Mouse (Mus musculus) Patski (cell line): ENCODE results near the gene Ehmt2. TPM values are rescaled to one million over a fixed set of nuclear protein-coding genes. Genes with fewer than 3 reads are reported as not detected.
"Not testable (repeated sequence)": the region's sequence is repeated elsewhere in the genome, so short reads cannot be mapped to it uniquely, and the experiment has no call there.

Experiments
- ATAC-seq: fragments of 100-300 bp; one replicate; pipeline ENCODE4 v1.8.0; 2021
- CTCF ChIA-PET: fragments of 350-600 bp; sonication (Branson Sonifier 250); formaldehyde crosslinking; loops from one replicate; lab custom pipeline; 2022; ENCODE audit warnings: inconsistent platforms; lab: Charles Lee
- POLR2A ChIA-PET: fragments of 350-600 bp; sonication (Branson Sonifier 250); formaldehyde crosslinking; loops from one replicate; lab custom pipeline; 2022; ENCODE audit warnings: antibody characterized with exemption, inconsistent platforms; lab: Charles Lee
- DNase-seq: peaks from one replicate; pipeline ENCODE4 v3.0.0-alpha.2; 2011; ENCODE audit warnings: low read depth, low spot score
- H3K27me3 ChIP-seq: fragments of 371-371 bp; one replicate; pipeline ENCODE4 v1.5.1; 2021
- CTCF ChIP-seq: fragments of 100-300 bp; IDR thresholded peaks from one replicate; pipeline ENCODE4 v1.5.1; 2021
- in situ Hi-C: fragments of 300-500 bp; cut with MboI; formaldehyde crosslinking; loops from 3 replicates; pipeline ENCODE4 v1.11.1; 2018; ENCODE audit warnings: low pct_unique_long_range_greater_than_20kb, mixed read lengths
- polyA plus RNA-seq: library from polyadenylated mRNA; unstranded; gene quantifications from one replicate; pipeline ENCODE4 v1.2.3, GENCODE M21; 2021

The Ehmt2 gene
- polyA plus RNA-seq, 1 experiment from 2014 or later = 200 TPM

DNA sequence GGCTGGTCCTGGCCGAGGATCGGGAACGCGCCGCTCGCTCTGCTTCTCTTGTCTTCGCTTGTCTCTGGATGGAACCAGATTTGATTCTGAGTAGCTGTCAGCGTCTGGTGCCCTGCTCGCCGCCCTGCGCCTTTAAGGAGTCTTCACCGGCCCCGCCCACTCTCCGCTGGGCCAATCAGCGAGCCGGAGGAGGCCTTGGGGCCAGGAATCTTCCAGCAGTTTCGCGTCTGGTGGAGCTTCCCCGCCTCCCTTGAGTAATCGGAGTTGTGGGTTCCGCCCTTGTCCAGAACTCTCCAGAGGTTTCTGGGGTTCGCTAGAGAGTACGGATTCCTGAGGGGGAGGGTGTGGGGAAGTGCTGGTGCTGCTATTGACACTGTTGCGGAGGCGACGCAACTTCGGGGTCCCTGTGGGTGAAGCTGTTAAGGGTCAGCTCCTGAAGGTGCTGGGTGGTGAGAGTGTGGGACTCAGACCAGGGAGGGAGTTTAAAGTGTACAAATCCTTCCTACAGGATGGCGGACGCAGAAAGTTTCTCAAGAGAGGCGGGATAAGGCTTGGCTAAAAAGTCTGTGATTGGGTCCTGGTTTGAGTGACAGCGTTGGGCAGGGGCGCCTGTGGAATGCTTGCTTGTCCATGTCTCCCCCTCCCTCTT lies 61.0 kb downstream of the Ehmt2 start, which contains the start of gene Hspa1b:
Hspa1b (minus strand) TSS at position 109 of the 649 bp plus-strand sequence.
- in situ Hi-C loops = not testable (repeated sequence)

DNA sequence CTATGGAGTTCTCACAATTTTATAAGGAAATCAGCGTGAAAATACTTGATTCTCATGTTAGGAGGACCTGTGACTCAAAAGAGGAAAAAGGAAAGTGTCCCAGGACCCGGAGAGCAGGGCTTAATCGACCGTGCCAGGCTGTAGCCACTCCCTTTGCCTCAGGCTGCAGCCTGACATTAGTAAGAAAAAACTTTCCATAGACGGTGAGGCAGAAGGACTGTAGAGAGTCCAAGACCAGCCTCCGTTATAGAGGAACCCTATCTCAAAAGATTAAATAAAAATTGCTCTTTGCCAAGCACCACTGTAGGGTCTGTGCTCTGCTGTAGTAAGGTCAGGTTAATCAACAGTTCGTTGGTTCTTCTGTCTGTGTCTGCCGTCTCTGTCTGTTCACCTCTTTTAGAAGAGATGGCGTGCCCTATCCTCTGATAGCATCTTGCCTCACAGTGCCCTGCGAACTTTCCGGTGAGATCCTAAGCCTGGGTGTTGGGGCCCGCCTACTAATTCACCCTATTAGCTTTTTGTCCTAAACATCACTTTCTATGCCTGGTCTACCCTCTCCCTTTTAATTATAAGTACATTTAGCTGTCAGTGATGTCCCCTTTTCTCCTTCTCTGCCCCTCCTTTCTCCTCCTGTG lies 61.7 kb downstream of the Ehmt2 start:
- in situ Hi-C loops = no loop called here
- POLR2A ChIA-PET = interaction anchor here (0.6 to 0.7 kb wide), 2 partner anchors 22 to 170 kb away, joined by 5 to 6 read pairs; partner anchors contain the start of gene Lsm2
- CTCF ChIA-PET = interaction anchor here (1.3 to 1.5 kb wide), 2 partner anchors 20 to 26 kb away, joined by 3 read pairs; no protein-coding TSS in a partner anchor
- no peak for DNase-seq
- no peak for TF ChIP-seq CTCF
- peak; percentile 37 for ATAC-seq
- H3K27me3 ChIP-seq = no peaks in the 10 kb centered on the region

More for the DNA sequence above, 61.0 kb downstream of the Ehmt2 start, which contains the start of gene Hspa1b:
- ATAC-seq (peak; percentile 82), DNase-seq (peak; percentile 64)
- POLR2A ChIA-PET, H3K27me3 ChIP-seq: not testable (repeated sequence)
- CTCF ChIA-PET = interaction anchor here (1.5 kb wide), 1 partner anchor 27 kb away, joined by 3 read pairs; no protein-coding TSS in a partner anchor

DNA sequence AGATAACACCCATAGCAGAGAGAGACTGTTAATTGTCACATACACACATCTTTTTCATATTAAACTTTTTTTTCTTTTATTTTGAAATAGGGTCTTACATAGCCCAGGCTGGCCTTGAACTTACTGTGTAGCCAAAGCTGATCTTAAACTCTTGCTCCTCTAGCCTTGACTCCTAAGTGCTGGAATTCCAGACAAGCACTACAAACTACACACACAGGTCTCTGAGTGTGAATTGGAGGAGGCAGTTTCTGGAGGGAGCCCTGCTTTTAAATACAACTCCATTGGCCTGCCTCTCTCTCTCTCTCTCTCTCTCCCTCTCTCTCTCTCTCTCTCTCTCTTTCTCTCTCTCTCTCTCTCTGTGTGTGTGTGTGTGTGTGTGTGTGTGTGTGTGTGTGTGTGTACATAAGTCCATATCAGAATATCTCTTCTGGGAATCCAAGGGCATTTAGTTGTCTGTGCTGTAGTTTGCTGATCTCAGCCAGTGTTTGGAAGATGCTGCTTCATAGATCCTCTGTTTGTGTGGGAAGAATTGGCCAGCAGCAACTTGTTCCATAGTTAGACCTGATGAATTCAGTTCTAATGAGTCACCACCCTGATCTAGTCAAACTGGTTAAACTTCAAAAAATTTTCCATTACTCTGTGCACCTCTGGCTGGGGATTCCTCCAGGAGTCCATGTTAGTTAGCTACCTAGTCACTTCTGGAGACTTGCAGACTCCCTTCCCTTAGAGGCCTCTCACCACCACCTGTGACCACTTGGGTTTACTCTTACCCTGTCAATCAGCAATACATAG lies 62.6 kb downstream of the Ehmt2 start:
- in situ Hi-C loops = no loop called here
- CTCF ChIA-PET = interaction anchor here (0.8 to 1.3 kb wide), 3 partner anchors 19 to 23 kb away, joined by 3 to 4 read pairs (median 4); no protein-coding TSS in a partner anchor

DNA sequence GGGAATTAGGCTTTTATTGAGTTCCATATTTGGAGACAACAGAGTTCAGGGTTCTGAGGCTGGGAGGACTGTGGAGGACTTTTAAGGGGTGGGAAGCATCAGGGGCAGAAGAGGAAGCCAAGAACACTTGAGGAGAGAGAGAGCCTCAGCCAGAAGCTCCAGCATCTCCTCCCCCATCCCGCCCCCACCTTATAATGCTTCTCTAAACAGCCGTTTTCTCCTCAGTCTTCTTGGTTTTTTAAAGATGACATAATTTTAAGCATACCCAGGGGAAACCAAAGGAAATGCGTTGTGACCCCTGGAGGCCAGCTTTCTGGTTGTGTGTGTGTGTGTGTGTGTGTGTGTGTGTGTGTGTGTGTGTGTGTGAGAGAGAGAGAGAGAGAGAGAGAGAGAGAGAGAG lies 63.9 kb downstream of the Ehmt2 start:
- CTCF ChIA-PET = interaction anchor here (1.2 kb wide), 1 partner anchor 22 kb away, joined by 4 read pairs; no protein-coding TSS in a partner anchor
- TF ChIP-seq CTCF = no peak
- in situ Hi-C loops = no loop called here
- H3K27me3 ChIP-seq = no peaks in the 10 kb centered on the region
- DNase-seq (no peak), ATAC-seq (no peak)
- POLR2A ChIA-PET = interaction anchor here (1.9 to 2.8 kb wide), 2 partner anchors 11 to 19 kb away, joined by 7 to 8 read pairs; partner anchors contain the start of genes Hspa1l and Lsm2

More for the DNA sequence above, 62.6 kb downstream of the Ehmt2 start:
- ATAC-seq = no peak
- POLR2A ChIA-PET = interaction anchor here (0.6 to 2.8 kb wide), 4 partner anchors 12 to 169 kb away, joined by 5 to 8 read pairs (median 6); partner anchors contain the start of genes Hspa1l and Lsm2
- TF ChIP-seq CTCF = no peak
- DNase-seq = no peak
- H3K27me3 ChIP-seq = no peaks in the 10 kb centered on the region

DNA sequence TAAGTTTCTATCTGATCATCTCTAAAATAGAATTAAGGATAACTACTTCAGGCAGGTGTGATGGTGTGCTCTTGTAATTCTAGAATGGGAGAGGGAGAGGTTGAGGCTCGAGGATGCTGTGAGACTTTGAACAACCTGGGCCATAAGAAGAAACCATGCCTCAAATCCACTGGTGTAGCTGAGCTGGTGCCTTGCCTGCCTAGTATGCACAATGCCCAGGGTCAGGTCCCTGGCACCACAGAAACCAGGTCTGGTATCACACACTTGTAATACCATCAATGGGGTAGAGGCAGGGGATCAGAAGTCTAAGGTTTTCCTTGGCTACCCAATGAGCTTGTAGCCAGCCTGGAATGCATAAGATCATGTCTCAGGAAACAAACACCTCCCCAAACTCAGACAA lies 64.6 kb downstream of the Ehmt2 start:
- POLR2A ChIA-PET = interaction anchor here (2.8 kb wide), 1 partner anchor 19 kb away, joined by 7 read pairs; the partner anchor contains the start of gene Lsm2
- TF ChIP-seq CTCF = no peak
- H3K27me3 ChIP-seq = no peaks in the 10 kb centered on the region
- ATAC-seq = no peak
- in situ Hi-C loops = no loop called here
- CTCF ChIA-PET = interaction anchor here (0.8 to 1.0 kb wide), 2 partner anchors 11 to 17 kb away, joined by 3 to 4 read pairs; no protein-coding TSS in a partner anchor
- DNase-seq = no peak

Other genes with a start within 250 kb of the Ehmt2 start
- gene Tnxb, start 227.9 kb upstream of the Ehmt2 start, polyA plus RNA-seq = 0.50 TPM
- 1.1 TPM for gene C4b, start 154.6 kb upstream of the Ehmt2 start, polyA plus RNA-seq
- gene Cyp21a1, start 93.9 kb upstream of the Ehmt2 start, polyA plus RNA-seq = not detected
- 50.8 TPM for gene Stk19, start 61.5 kb upstream of the Ehmt2 start, polyA plus RNA-seq
- gene Dxo, start 61.5 kb upstream of the Ehmt2 start, polyA plus RNA-seq = 34.4 TPM
- gene Skiv2l, start 48.3 kb upstream of the Ehmt2 start, polyA plus RNA-seq = 69.3 TPM
- gene Nelfe, start 48.1 kb upstream of the Ehmt2 start, polyA plus RNA-seq = 73.2 TPM
- 3.1 TPM for gene Cfb, start 36.0 kb upstream of the Ehmt2 start, polyA plus RNA-seq
- gene Zbtb12, start 19.0 kb upstream of the Ehmt2 start, polyA plus RNA-seq = 33.5 TPM
- not detected for gene Gm20547, start 16.4 kb upstream of the Ehmt2 start, polyA plus RNA-seq
- gene C2, start 204 bp upstream of the Ehmt2 start, polyA plus RNA-seq = 0.65 TPM
- gene Slc44a4, start 16.0 kb downstream of the Ehmt2 start, polyA plus RNA-seq = 0.37 TPM
- gene Neu1, start 32.8 kb downstream of the Ehmt2 start, polyA plus RNA-seq = 75.4 TPM
- 47.3 TPM for gene Hspa1b, start 60.8 kb downstream of the Ehmt2 start, polyA plus RNA-seq
- gene Gm20481, start 71.4 kb downstream of the Ehmt2 start, polyA plus RNA-seq = 1.2 TPM
- gene Hspa1a, start 73.7 kb downstream of the Ehmt2 start, polyA plus RNA-seq = 9.2 TPM
- gene Hspa1l, start 74.2 kb downstream of the Ehmt2 start, polyA plus RNA-seq = 1.9 TPM
- 64.4 TPM for gene Lsm2, start 83.4 kb downstream of the Ehmt2 start, polyA plus RNA-seq
- gene Vars, start 102.5 kb downstream of the Ehmt2 start, polyA plus RNA-seq = 123 TPM
- 1.2 TPM for gene Vwa7, start 118.1 kb downstream of the Ehmt2 start, polyA plus RNA-seq
- 0.64 TPM for gene Sapcd1, start 129.5 kb downstream of the Ehmt2 start, polyA plus RNA-seq
- gene Msh5, start 148.3 kb downstream of the Ehmt2 start, polyA plus RNA-seq = 2.9 TPM
- gene Clic1, start 151.5 kb downstream of the Ehmt2 start, polyA plus RNA-seq = 671 TPM
- gene Ddah2, start 160.6 kb downstream of the Ehmt2 start, polyA plus RNA-seq = 198 TPM
- gene Ly6g6c, start 166.9 kb downstream of the Ehmt2 start, polyA plus RNA-seq = not detected
- not detected for gene Mpig6b, start 167.7 kb downstream of the Ehmt2 start, polyA plus RNA-seq
- gene Ly6g6e, start 178.4 kb downstream of the Ehmt2 start, polyA plus RNA-seq = not detected
- 0.19 TPM for gene Ly6g6d, start 179.6 kb downstream of the Ehmt2 start, polyA plus RNA-seq
- not detected for gene Ly6g6f, start 187.1 kb downstream of the Ehmt2 start, polyA plus RNA-seq
- gene Abhd16a, start 190.8 kb downstream of the Ehmt2 start, polyA plus RNA-seq = 77.3 TPM
- gene Ly6g5c, start 209.8 kb downstream of the Ehmt2 start, polyA plus RNA-seq = not detected
- 0.27 TPM for gene Ly6g5b, start 217.0 kb downstream of the Ehmt2 start, polyA plus RNA-seq
- gene Gpank1, start 223.0 kb downstream of the Ehmt2 start, polyA plus RNA-seq = 28.4 TPM
- 254 TPM for gene Csnk2b, start 223.6 kb downstream of the Ehmt2 start, polyA plus RNA-seq
- gene D17H6S53E, start 227.9 kb downstream of the Ehmt2 start, polyA plus RNA-seq = 29.3 TPM
- 0.15 TPM for gene Apom, start 233.6 kb downstream of the Ehmt2 start, polyA plus RNA-seq
- 283 TPM for gene Bag6, start 236.7 kb downstream of the Ehmt2 start, polyA plus RNA-seq